Mouse (Mus musculus): ENCODE results near the gene Slc15a3.

Slc15a3 gene

GRCm38 (mm10) chr19:10869886-10870527, 30.5 kb downstream of the Slc15a3 start, which contains the start of gene Tmem132a:
Tmem132a (minus strand) TSS chr19:10869940.
- DNase-seq (ENCODE audit: low spot score): no peak

DNA sequence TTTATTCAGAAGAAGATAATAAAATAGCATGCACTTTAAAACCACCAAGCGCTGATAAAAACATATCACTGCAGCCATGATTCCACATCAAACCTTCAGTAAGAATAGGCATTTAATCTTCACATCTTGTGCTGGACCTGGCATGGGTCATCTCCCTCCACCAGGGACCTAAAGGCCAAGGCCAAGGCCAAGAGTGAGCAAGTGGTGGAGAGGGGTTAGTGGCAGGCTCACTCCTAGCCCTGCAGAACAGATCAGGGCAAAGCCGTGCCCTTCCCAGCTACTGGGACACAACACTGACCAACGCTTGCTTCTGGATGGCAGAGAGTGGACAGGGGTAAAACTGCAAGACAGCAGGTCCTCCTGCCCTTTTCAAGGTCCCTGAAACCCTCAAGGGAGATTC, 31.1 kb downstream of the Slc15a3 start:
- DNase-seq (ENCODE audit: low spot score): no peak

- no peak for DNase-seq (ENCODE audit: low spot score)
These were observed 31.9 kb downstream of the Slc15a3 start for GRCm38 (mm10) chr19:10871328-10871961.

DNA sequence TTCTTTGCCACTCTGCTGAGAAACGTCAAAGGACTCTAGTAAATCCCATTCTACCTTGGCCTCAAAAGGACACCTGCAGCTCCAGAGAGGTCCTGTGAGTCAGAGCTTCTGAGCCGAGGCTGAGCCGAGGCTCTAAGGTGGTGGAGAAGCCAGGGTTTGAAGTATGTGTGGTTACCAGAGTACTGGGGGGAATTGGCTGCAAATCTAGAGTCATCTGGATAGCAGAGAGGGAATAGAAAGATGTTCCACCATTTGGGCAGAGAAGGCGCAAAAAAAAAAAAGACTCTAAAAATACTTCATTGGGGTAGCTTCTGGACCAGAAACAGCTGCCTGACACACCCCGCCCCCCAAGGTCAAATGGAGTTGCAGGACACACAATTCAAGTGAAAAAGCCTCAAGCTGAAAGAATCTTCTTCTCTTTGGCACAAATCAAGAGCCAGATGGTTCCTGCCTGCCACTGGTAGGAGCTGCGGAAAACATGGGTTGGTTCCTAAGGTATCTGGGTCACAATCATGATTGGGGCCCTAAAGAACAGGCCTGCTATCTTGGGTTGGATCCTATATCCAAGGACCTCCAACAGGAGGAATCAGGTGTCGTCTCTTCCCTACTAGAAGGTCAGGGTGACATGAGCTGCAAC, 38.8 kb downstream of the Slc15a3 start:
- DNase-seq (ENCODE audit: low spot score): no peak

DNA sequence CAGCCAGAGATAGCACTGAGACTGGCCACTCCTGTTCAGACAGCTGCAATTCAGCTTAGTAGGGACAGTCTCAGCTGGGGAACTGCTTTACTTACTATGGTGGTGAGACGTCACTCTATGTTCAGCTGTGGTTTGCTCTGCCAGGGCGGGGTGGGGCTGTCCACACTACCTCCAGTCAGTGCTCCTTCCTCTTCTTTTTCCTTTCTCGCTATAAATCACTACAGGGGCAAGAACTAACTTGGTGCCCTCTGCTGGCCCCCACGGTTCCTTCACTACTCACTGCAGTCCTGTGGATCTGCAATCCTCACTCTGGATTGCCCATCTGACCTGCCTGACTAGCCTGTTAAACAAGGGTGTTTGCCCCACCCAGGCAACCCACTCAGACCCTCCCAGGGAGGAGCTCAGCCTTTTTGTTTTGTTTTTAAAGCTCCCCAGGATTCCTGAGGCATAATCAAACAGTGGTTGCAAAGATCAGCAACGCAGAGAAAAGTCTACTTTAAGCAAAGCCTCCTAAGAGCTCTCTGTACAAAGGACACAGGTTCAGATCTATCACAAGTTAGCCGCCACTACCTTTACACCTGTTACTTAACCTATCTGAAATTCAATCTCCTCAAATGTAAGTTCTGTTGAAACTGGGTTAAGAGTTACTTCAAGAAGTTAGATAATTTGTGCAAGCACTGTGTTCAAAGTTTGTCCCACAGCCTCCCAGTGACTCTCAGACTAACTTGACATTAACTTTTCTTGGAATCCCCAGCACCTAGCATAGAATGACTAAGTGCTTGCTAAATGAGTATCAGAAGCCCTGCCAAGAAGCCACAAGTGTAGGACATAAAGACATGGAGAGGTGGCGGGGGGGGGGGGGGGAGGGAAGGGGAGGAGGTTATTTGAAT, 40.8 kb downstream of the Slc15a3 start:
- DNase-seq (ENCODE audit: low spot score): no peak

- no peak for DNase-seq (ENCODE audit: low spot score)
These were observed 41.5 kb downstream of the Slc15a3 start for GRCm38 (mm10) chr19:10880975-10881425.

DNA sequence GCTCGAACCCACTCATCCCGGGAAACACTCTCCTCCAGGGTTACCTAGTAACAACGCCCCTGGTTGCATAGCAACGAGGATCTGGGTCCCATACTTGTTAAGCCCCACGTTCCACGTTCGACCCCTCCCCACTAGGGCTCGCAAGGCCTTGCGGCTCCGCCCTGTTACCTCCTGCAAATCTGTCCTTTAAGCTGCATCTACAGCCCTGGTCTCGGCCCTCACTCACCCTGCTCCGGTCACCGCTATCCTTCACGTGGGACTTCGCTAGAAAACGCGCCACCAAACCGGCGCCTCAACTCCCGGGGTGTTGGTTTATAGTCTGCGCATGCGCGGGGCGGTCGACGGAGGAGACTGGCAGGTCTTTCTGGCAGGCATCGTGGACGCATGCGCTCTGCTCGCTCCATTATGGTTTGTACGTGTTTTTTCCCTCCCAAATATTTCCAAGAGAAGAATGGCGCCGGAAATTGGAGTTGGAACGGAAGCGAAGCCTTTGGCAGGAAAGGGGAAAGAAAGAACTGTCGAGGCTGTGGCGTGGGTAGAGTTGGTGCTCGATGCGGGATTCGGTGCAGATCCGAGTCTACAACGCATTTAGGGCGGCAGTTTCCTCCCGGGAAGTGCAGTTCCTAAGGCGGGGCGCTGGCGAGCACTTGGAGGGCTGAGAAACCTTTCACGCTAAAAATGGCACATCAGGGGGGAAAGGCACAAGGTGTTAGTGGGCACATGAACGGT, 42.1 kb downstream of the Slc15a3 start, which contains the start of gene Tmem109:
TSS of gene Tmem109 (minus strand) at position 576 of the 729 bp plus-strand sequence.
- DNase-seq (ENCODE audit: low spot score): peak; percentile 88

DNA sequence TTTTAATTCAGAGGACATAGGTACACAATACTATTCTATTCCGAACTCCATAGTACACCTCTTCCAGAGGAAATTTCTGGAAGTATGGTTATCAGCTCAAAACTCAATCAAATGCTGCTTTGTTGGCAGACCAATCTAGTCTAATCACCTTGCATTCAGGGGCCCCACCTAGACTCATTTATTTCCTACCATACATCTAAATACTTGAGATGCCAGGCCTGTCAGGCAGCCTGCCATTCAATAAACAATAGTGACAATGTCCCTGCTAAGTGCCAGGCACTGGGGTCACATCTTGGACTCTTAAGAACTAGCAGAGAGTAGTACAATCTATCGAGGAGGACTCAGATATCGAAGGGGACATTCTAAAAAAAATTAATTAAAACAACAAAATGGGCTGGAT, 52.7 kb downstream of the Slc15a3 start:
- no peak for DNase-seq (ENCODE audit: low spot score)

- peak; percentile 96 for DNase-seq (ENCODE audit: low spot score)
These were observed 55.5 kb downstream of the Slc15a3 start, which contains the start of gene Prpf19 for GRCm38 (mm10) chr19:10895016-10895528. Prpf19 (plus strand) TSS chr19:10895231.

- no peak for DNase-seq (ENCODE audit: low spot score)
These were observed 56.2 kb downstream of the Slc15a3 start for GRCm38 (mm10) chr19:10895708-10896107.

DNA sequence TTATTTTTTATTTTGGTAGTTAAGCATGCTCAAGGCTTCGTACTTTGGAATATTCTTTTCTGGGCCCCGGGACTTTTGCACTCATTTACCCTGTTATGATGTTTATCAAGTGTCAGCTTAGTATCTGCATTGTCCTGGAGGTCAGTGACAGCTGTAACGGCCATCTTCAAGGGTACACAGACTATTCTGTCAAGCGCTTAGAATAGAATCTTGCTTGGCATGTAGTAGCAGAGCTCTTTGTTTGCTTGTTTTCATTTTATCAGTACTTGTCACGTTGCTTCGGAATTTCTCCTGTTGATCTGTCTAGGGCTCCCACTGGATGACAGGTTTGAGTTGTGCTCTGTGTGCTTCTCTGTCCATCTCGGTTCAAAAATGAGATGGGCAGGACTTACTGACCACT, 57.3 kb downstream of the Slc15a3 start:
- no peak for DNase-seq (ENCODE audit: low spot score)

GRCm38 (mm10) chr19:10897491-10897890, 58.0 kb downstream of the Slc15a3 start:
- DNase-seq (ENCODE audit: low spot score): no peak

DNA sequence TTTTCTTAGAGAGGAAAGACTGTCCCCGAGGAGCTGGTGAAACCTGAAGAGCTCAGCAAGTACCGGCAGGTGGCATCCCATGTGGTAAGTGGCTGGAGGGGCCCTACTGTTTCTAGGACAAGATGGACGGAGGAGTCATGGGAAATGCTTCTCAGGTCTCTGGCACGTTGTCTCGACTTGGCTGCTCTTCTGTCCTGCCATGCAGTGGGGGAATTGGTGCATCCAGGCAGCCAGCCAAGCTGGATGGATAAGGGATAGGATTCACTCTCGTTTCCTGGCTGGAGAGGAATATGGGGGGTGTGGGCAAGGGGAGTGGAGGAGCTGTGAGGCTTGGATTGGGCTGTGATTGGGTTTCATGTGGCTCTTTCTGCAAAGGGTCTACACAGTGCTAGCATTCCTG, 60.8 kb downstream of the Slc15a3 start:
- DNase-seq (ENCODE audit: low spot score): no peak

DNA sequence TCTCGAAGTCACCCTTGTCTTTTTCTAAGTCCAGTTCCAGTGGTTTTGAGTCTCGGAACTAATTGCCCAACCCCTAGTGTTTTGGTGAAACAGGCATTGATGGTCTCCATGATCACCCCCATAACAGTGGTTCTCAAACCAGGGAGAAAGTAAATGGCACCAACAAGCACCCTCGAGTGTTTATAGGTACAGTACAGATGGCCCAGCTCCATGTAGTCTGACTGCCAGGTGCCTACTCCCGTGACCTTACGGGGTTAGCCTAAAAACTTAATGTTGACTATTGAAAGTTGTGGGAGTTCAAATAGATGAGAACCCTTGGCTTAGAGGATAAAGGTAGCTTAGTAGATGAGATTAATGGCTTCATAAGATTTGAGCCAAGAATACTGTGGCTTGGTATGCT, 61.5 kb downstream of the Slc15a3 start:
- DNase-seq (ENCODE audit: low spot score): no peak

- DNase-seq (ENCODE audit: low spot score): no peak
These were observed 65.0 kb downstream of the Slc15a3 start for GRCm38 (mm10) chr19:10904512-10904911.

DNA sequence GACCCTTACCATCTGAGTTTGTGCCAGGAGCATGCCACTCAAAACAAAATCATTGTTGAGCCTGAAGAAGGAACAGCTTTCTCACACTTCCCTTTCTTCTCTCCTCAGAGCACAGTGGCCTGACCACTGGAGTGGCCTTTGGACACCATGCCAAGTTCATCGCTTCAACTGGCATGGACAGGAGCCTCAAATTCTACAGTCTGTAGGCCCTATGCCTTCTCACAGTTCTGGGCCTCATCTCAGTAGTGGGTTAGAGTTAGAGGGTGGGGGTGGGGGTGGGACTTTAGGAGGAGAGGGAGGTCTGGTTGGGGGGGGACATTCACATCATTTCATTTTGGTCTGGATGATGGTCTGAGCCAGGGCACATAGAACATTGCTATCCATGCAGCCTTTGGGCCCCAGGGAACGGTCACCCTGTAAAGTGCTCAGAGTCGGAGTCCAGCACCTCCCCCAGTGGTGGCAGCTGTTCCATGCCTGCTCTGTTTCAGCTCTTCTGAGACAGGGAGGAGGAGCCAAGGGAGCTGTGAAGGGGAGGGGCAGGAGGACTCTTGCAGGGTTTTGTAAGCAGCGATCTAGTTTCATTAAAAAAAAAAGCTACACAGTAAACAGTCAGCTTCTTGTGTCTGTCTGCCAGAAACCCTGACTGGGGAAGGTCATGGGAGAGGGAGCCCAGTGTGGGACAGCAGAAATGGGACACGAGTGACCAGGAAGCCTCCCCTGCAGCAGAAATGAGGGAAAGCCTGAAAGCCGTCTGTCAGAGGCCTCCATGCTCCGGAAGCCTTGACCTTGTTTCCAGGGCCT, 65.6 kb downstream of the Slc15a3 start:
- DNase-seq (ENCODE audit: low spot score): peak; percentile 53

DNA sequence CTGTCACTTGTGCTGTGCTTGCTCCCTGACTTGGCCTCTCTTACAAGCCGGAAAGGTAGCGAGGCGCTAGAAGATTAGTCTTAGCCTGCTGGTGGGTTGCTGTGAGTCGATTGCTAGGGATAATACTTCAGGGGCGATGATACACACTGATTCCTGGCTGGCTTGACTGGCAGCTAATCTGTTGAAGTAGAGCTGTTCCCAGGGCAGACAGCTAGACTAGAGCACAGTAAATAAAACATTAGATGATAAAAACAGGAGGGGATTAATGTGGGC, 66.1 kb downstream of the Slc15a3 start:
- no peak for DNase-seq (ENCODE audit: low spot score)

- no peak for DNase-seq (ENCODE audit: low spot score)
These were observed 68.4 kb downstream of the Slc15a3 start for GRCm38 (mm10) chr19:10907891-10908290.
